ENCODE assay signal across 8 mouse cellular contexts in genomic region chr11:69682840-69683533, GRCm38 (mm10). TPM values are rescaled to one million over a fixed set of nuclear protein-coding genes. Genes with fewer than 3 reads are reported as not detected.
A peak's percentile ranks its signal among the peaks of the same experiment; 100 is the strongest.
DNase-seq lines count a peak whose midpoint lies in the region; ATAC-seq and TF ChIP-seq lines count a peak whose summit lies in the region.

No protein-coding gene starts in this region.

- WGBS in heart, embryonic 11.5 days (ENCODE audit: insufficient replicate concordance), result 28% methylated on average over 12 of the region's 12 CpGs
- 21% methylated on average over 12 of the region's 12 CpGs for WGBS in kidney, embryonic 16.5 days
- WGBS in liver, adult 2 months, result 26% methylated on average over 12 of the region's 12 CpGs

- no peaks in the 10 kb centered on the region; the same call in 1 of the 2 replicates for H3K27me3 ChIP-seq in heart, embryonic 11.5 days (ENCODE audit: control insufficient read depth, insufficient read depth, low read length)
- H3K27me3 ChIP-seq in kidney, embryonic 16.5 days (ENCODE audit: insufficient read depth, low read length), result no peaks in the 10 kb centered on the region
- H3K27me3 ChIP-seq in liver, adult 2 months (ENCODE audit: control insufficient read depth, insufficient read depth, low read length), result no peaks in the 10 kb centered on the region
- H3K27me3 ChIP-seq in splenic B cell, adult 2 months (ENCODE audit: control insufficient read depth, insufficient read depth, low read length, poor library complexity, severe bottlenecking), result no peaks in the 10 kb centered on the region

- no peak overlapping the region; the same call in 1 of the 2 replicates for H3K4me3 ChIP-seq in embryonic fibroblast, embryonic 13.5 days (ENCODE audit: insufficient read depth, low read length)
- H3K4me3 ChIP-seq in heart, embryonic 11.5 days (ENCODE audit: low read depth, low read length), result no peak overlapping the region; the same call in 1 of the 2 replicates
- peak overlapping the region; percentile 75 for H3K4me3 ChIP-seq in kidney, embryonic 16.5 days (ENCODE audit: low read length)
- H3K4me3 ChIP-seq in liver, adult 2 months (ENCODE audit: insufficient read depth, low read depth, low read length), result no peak overlapping the region

- H3K79me2 ChIP-seq in liver, adult 2 months (ENCODE audit: control insufficient read depth, insufficient read depth, low read length), result peaks cover 11% of the 10 kb centered on the region; the same call in 1 of the 2 replicates

- H3K4me1 ChIP-seq in embryonic fibroblast, embryonic 13.5 days (ENCODE audit: control insufficient read depth, insufficient read depth, low read length), result peaks cover 10% of the 10 kb centered on the region
- H3K4me1 ChIP-seq in heart, embryonic 11.5 days (ENCODE audit: control insufficient read depth, insufficient read depth, low read length), result peaks cover 17% of the 10 kb centered on the region
- H3K4me1 ChIP-seq in kidney, embryonic 16.5 days (ENCODE audit: insufficient read depth, low read length), result peaks cover 42% of the 10 kb centered on the region
- peaks cover 11% of the 10 kb centered on the region for H3K4me1 ChIP-seq in liver, adult 2 months (ENCODE audit: control insufficient read depth, insufficient read depth, low read length)

- peaks cover 9% of the 10 kb centered on the region for H3K36me3 ChIP-seq in heart, embryonic 11.5 days (ENCODE audit: control insufficient read depth, insufficient read depth, low read length)
- peaks cover 15% of the 10 kb centered on the region for H3K36me3 ChIP-seq in kidney, embryonic 16.5 days (ENCODE audit: insufficient read depth, low read length)
- peaks cover 6% of the 10 kb centered on the region for H3K36me3 ChIP-seq in liver, adult 2 months (ENCODE audit: control insufficient read depth, insufficient read depth, low read length)
- peaks cover 2% of the 10 kb centered on the region; the same call in 1 of the 2 replicates for H3K36me3 ChIP-seq in splenic B cell, adult 2 months (ENCODE audit: control insufficient read depth, insufficient read depth, low read length, poor library complexity, severe bottlenecking)

- peak; percentile 93 for TF ChIP-seq CTCF in embryonic fibroblast, embryonic 13.5 days (IDR thresholded peaks at IDR 0.05; ENCODE audit: borderline replicate concordance, insufficient read depth, low read length)
- peak; percentile 87 for TF ChIP-seq CTCF in liver, adult 2 months (IDR thresholded peaks at IDR 0.05; ENCODE audit: low read depth, low read length)

- DNase-seq in 416B (ENCODE audit: low read depth), result peak; percentile 93
- peak; percentile 90 to 93 for DNase-seq in adrenal gland, postnatal 36 days
- DNase-seq in liver, adult 2 months (ENCODE audit: extremely low read depth, low read depth, low spot score), result peak; percentile 66
- peak; percentile 93 for DNase-seq in naive thymus-derived CD4-positive, alpha-beta T cell, adult 2 months (ENCODE audit: low read depth)
- peak; percentile 92 for DNase-seq in splenic B cell, adult 2 months (ENCODE audit: low read depth, low spot score)

- peak overlapping the region; percentile 84; the same call in 1 of the 2 replicates for H3K9ac ChIP-seq in heart, embryonic 11.5 days (ENCODE audit: low read depth, low read length)
- H3K9ac ChIP-seq in kidney, embryonic 16.5 days (replicated peaks; ENCODE audit: low read length), result peak overlapping the region; percentile 57
- no peak overlapping the region for H3K9ac ChIP-seq in liver, adult 2 months (ENCODE audit: low read depth, low read length)

- no peak for ATAC-seq in heart, embryonic 11.5 days (replicated peaks; ENCODE audit: insufficient number of reproducible peaks, low FRiP score, low TSS enrichment)
- peak; percentile 55; the same call in 1 of the 2 replicates for ATAC-seq in kidney, embryonic 16.5 days (ENCODE audit: low FRiP score, low TSS enrichment)

- H3K9me3 ChIP-seq in heart, embryonic 11.5 days (replicated peaks; ENCODE audit: control insufficient read depth, low read length), result no peaks in the 10 kb centered on the region
- no peaks in the 10 kb centered on the region for H3K9me3 ChIP-seq in kidney, embryonic 16.5 days (ENCODE audit: low read length)

- peak overlapping the region; percentile 96 for H3K4me2 ChIP-seq in heart, embryonic 11.5 days
- H3K4me2 ChIP-seq in kidney, embryonic 16.5 days (replicated peaks; ENCODE audit: low read depth, low read length), result peak overlapping the region; percentile 75

- H3K27ac ChIP-seq in embryonic fibroblast, embryonic 13.5 days (ENCODE audit: insufficient read depth, low read length), result peak overlapping the region; percentile 95
- H3K27ac ChIP-seq in heart, embryonic 11.5 days (ENCODE audit: low read depth, low read length), result 0 out of 2 replicates have a peak overlapping the region, but pooled peaks have one; percentile 82
- peak overlapping the region; percentile 96 for H3K27ac ChIP-seq in kidney, embryonic 16.5 days (ENCODE audit: low read length)
- H3K27ac ChIP-seq in liver, adult 2 months (replicated peaks; ENCODE audit: insufficient read depth, low read depth, low read length), result no peak overlapping the region

- TF ChIP-seq POLR2A in embryonic fibroblast, embryonic 13.5 days (IDR thresholded peaks at IDR 0.05; ENCODE audit: low read depth, low read length), result peak; percentile 29; the same call in 1 of the 2 replicates
- TF ChIP-seq POLR2A in liver, adult 2 months (IDR thresholded peaks at IDR 0.05; ENCODE audit: extremely low read depth, insufficient read depth, low read length), result no peak

RNA-seq across cellular contexts. Expression of gene Senp3, which starts 1.1 kb away (rescaled TPM):
- total RNA-seq in adrenal gland, postnatal 36 days (2021), result 10 to 100 TPM; 70.6 to 80.4 TPM
- 117 and 187 TPM in 2 replicates for polyA plus RNA-seq in embryonic fibroblast, embryonic 13.5 days (2011; ENCODE audit: insufficient read length, low read depth, missing spikeins)
- polyA plus RNA-seq in heart, embryonic 11.5 days (2014; fragmentation: Nextera tagmentation; extraction: Ambion mirVana), result 70.2 and 81.4 TPM in 2 replicates
- polyA plus RNA-seq in kidney, embryonic 16.5 days (2015; fragmentation: Nextera tagmentation; extraction: Ambion mirVana), result 96.5 and 98.4 TPM in 2 replicates
- total RNA-seq in liver, adult 2 months (2014; rRNA removed), result 26.2 and 31.9 TPM in 2 replicates
- polyA plus RNA-seq in liver, adult 2 months (2012; rRNA removed), result 17.5 and 25.8 TPM in 2 replicates

RNA-seq across cellular contexts. Expression of gene Tnfsf13, which starts 2.6 kb away (rescaled TPM):
- 1 to 10 TPM; 1.7 to 2.5 TPM for total RNA-seq in adrenal gland, postnatal 36 days (2021)
- polyA plus RNA-seq in embryonic fibroblast, embryonic 13.5 days (2011; ENCODE audit: insufficient read length, low read depth, missing spikeins), result 0.85 and 1.5 TPM in 2 replicates
- polyA plus RNA-seq in heart, embryonic 11.5 days (2014; fragmentation: Nextera tagmentation; extraction: Ambion mirVana), result 0.24 TPM in 1 of 2 replicates, not detected in the other
- 0.66 and 1.2 TPM in 2 replicates for polyA plus RNA-seq in kidney, embryonic 16.5 days (2015; fragmentation: Nextera tagmentation; extraction: Ambion mirVana)
- total RNA-seq in liver, adult 2 months (2014; rRNA removed), result 1.0 and 1.4 TPM in 2 replicates
- 0.58 and 1.1 TPM in 2 replicates for polyA plus RNA-seq in liver, adult 2 months (2012; rRNA removed)

RNA-seq across cellular contexts. Expression of gene Eif4a1, which starts 10.8 kb away (rescaled TPM):
- 100 to 1,000 TPM; 678 to 712 TPM for total RNA-seq in adrenal gland, postnatal 36 days (2021)
- 717 and 781 TPM in 2 replicates for polyA plus RNA-seq in embryonic fibroblast, embryonic 13.5 days (2011; ENCODE audit: insufficient read length, low read depth, missing spikeins)
- 530 and 592 TPM in 2 replicates for polyA plus RNA-seq in heart, embryonic 11.5 days (2014; fragmentation: Nextera tagmentation; extraction: Ambion mirVana)
- polyA plus RNA-seq in kidney, embryonic 16.5 days (2015; fragmentation: Nextera tagmentation; extraction: Ambion mirVana), result 571 and 587 TPM in 2 replicates
- total RNA-seq in liver, adult 2 months (2014; rRNA removed), result 370 and 386 TPM in 2 replicates
- polyA plus RNA-seq in liver, adult 2 months (2012; rRNA removed), result 184 and 221 TPM in 2 replicates

RNA-seq across cellular contexts. Expression of gene Tnfsf12, which starts 12.7 kb away (rescaled TPM):
- total RNA-seq in adrenal gland, postnatal 36 days (2021), result 10 to 100 TPM; 21.5 to 22.9 TPM
- 20.0 and 25.5 TPM in 2 replicates for polyA plus RNA-seq in embryonic fibroblast, embryonic 13.5 days (2011; ENCODE audit: insufficient read length, low read depth, missing spikeins)
- polyA plus RNA-seq in heart, embryonic 11.5 days (2014; fragmentation: Nextera tagmentation; extraction: Ambion mirVana), result 4.4 TPM in 2 replicates
- polyA plus RNA-seq in kidney, embryonic 16.5 days (2015; fragmentation: Nextera tagmentation; extraction: Ambion mirVana), result 8.8 and 11.5 TPM in 2 replicates
- 2.6 and 3.0 TPM in 2 replicates for total RNA-seq in liver, adult 2 months (2014; rRNA removed)
- 9.5 and 18.0 TPM in 2 replicates for polyA plus RNA-seq in liver, adult 2 months (2012; rRNA removed)

RNA-seq across cellular contexts. Expression of gene Tnfsfm13, which starts 12.9 kb away (rescaled TPM):
- total RNA-seq in adrenal gland, postnatal 36 days (2021), result 1 to 10 TPM; 4.0 to 4.9 TPM
- 3.0 and 4.4 TPM in 2 replicates for polyA plus RNA-seq in embryonic fibroblast, embryonic 13.5 days (2011; ENCODE audit: insufficient read length, low read depth, missing spikeins)
- polyA plus RNA-seq in heart, embryonic 11.5 days (2014; fragmentation: Nextera tagmentation; extraction: Ambion mirVana), result 3.0 and 4.2 TPM in 2 replicates
- polyA plus RNA-seq in kidney, embryonic 16.5 days (2015; fragmentation: Nextera tagmentation; extraction: Ambion mirVana), result 4.6 and 6.1 TPM in 2 replicates
- total RNA-seq in liver, adult 2 months (2014; rRNA removed), result 2.5 and 3.4 TPM in 2 replicates
- 2.6 and 3.6 TPM in 2 replicates for polyA plus RNA-seq in liver, adult 2 months (2012; rRNA removed)
